Mouse (Mus musculus) heart, adult 11 months (tissue): ENCODE results near the gene Inhbc.

Experiments
- DNase-seq: peaks from one replicate; pipeline ENCODE4 v3.0.0; 2022

Gene Inhbc

DNA sequence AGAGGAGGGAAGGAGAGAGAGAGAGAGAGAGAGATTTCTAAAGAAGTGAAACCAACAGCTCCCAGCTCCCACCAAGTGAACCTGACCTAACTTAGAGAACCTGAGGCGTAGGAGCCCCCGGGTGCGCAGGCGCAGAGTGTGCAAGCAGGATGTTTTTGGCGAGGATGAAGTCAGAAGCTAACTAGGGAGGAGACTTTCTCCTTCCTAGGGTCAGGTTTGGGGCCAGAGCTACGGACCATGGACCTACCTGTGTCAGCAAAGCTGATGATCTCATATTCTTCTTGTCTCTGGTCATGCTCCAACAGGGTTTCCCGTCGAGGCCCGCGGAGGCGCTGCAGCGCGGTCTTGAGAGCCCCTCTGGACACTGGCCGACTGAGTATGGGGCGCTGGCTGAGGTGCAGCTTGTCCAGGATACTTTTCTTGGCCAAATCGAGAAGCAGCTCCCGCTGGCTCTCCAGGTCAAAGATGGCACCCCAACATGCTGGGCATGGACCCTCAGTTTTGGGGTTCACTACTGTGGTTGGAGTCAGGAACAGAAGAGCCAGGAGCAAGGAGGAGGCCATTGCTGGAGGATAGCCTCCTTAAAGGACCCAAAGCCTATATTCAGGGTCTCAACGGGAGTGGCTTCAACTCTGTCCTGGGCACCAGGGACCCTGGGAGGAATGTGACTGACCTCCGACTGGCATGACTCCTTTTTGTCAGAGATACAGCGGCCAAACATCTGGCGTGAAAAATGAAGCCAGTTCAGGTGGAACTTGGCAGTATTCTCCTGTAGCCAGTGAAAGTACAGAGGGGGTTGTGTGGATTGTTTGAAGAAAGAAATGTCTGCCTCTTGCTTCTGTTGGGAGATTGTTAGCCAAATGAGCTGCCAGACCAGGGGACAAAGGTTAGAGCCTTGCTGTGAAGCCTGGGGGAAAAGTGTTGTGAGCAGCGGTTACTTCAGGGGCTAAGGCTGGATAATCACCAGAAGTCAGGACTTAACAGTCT, at the start of gene Inhbc:
Gene Inhbc, minus strand, starts transcription at position 598 of the 987 bp plus-strand sequence.
- no peak for DNase-seq

DNA sequence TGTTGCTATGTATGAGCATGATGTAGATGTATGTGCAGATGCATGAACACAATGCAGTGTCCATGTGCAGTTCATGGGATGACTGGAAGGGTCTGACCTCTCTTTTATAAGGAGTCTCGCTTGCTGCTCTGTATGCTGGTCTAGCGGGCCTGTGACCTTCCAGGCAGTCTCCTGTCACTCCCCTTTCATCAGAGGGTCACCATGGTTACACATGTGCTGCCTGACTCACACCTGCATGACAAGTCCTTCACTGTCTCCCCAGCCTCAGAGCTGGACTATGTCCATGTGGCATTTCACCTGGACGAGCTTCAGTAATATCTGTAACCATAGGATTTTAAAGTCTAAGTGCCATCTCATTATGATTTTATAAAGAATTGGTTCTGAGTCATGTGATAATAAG, 43.9 kb upstream of the Inhbc start:
- DNase-seq = no peak

DNA sequence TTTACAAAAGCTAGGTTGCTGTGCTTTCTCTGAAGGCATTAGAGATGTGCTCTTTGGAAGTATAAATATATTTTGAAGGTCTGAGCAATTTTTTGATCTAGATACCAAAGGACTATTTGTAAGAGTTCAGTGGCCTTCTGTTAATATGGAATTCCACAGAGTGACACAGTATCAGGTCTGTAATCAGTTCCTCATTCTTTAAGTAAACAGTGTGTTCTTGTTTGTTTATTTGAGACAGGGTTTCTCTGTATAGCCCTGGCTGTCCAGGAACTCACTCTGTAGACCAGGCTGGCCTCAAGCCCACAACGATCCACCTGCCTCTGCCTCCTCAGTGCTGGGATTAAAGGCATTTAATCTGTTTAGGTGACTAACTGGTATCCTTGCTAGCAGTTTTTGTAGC, 43.4 kb upstream of the Inhbc start:
- DNase-seq = peak; percentile 19

DNA sequence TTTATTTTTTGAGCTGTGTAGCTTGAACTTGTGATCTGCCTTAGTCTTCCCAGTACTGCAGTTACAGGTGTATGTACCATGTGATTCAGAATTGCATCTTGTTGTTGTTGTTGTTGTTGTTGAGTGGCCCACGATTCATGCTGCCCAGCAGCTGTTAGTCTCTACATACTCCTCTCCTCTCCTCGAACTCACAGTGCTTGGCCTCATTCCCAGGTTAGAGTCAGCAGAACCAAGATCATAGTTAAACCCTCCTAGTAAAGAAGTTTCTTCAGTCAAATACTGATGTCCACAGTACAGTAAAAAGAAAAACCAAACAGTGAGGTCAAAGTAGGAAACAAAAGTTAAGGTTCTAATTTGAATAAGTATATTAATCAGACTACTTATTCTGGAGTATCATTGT, 42.5 kb upstream of the Inhbc start:
- DNase-seq = no peak

DNA sequence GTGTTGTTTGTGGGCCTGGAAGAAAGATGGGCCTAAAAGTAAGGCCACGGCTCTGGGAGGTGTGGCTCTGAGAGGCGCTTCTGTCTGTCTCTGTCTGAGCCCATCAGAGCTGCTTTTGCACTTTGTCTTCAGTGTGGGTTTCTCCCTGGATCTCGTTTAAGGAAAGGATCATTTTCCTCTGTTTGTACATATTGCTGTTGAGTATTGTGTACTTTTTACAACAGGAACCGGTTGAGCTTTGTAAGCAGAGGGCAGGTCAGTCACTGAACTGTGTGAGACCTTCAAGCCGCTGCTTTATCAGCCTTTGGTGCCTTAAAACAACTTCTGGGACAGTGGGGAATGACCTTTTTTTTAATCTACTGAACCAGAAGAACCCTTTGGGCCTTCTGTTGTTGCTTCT, 41.9 kb upstream of the Inhbc start:
- peak; percentile 73 for DNase-seq

DNA sequence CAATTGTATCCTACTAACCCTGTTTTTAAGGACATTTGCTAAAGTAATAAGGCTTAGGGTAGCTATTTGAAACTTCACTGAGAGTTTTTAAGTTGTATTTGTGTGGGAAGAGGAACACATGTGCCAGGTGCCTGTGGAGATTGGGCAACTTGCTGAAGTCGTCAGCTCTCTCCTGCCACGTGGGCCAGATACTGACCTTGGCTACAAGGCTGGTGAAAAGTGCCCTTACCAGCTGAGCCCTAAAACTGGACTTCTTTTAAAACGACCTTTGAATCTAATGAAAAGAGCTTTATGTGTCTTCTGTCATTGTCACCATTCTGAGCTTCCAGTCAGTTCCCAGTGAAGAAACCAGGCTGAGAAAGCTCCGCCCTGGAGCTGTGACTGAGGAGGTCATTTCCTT, 37.2 kb upstream of the Inhbc start:
- peak; percentile 85 for DNase-seq

DNA sequence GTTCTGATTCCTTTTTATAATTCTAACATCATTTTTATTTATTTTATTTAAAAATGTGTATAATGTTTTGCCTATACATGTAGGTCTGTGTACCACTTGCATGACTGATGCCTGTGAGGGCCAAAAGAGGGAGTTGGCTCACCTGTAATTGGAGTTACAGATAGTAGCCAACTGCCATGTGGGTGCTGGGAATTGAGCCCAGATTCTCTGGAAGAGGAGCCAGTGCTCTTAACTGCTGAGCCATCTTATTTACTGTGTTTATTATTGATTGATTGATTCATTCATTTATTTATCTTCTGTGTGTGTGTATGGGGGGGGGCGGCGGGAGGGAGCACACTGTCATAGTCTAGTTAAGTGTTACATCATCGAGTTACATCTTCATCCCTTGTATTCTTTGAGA, 34.5 kb upstream of the Inhbc start:
- peak; percentile 37 for DNase-seq

DNA sequence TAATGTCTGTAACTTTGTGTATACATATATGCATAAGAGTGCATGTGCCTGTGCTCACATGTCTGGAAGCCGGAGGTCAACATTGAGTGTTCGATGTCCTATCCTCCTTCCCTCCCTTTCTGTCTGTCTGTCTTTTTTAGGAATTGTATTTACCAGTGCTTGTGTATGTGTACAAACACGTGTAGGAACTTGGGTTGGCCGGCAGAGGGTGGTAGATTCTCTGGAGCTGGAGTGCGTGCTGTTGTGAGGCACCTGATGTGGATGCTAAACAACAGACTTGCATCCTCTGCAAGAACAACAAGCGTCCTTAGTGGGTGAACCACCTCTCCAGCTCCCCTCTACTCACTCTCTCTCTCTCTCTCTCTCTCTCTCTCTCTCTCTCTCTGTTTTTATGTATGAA, 21.5 kb upstream of the Inhbc start:
- no peak for DNase-seq

DNA sequence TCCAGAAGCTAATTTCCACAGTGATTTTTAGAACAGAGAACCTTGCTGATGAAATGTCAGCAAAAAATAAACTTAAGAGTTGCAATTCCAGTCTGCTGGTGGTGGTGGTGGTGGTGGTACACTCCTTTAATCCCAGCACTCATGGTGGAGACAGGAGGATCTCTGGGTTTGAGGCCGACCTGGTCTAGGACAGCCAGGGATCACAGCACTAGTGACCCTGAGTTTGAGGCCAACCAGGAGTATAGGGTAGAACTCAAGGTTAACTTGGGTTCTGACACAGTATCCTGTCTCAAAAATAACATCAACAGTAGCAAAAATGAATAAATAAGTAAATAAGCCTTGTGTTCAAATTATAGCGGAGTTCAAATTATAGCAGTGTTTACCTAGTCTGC, 11.5 kb upstream of the Inhbc start:
- DNase-seq = no peak

DNA sequence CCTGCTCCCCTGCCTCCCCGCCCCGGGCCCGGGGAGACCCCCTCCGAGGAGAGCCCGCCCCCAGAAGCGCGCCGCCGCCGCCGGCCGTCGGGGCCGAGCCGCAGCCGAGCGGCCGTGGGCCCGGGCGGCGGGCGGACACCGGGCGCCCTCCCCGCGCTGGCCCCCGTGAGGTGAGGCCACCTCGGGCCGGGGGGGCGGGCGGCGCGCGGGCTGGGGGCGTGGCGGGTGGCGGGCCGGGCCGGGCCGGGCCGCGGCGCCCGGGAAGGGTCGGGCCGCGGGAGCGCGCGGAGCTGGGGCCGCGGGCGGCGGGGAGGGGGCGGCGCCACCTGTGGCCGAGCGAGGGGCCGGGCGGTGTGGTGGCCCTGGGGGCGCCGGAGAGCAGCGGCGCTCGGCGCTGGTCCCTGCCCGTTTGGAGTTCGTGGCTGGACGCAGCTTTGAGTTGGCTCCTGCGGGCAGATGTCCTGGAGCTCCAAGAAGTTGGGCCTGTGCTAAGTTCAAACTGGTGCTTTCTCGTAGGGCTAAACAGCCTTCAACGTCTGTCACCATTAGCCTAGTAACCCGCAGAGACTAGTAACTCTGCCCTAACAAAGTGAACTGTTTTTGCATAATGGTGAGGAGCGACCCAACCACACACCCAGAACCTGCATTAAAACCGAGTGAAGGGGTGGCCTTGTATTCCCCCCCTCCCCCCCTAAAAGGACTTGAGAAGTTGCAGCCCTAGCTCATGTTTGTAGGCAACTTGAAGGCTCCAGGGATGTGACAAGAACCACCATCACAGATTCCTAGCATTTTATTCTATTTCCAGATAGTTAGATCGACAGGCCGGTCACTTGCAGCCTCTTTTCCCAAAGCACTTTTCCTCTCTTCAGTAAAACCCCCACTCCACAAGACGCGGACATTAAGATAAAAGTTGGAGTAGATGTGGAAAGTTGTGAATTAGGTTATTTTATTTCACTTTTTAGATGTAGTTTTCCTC, 10.8 kb upstream of the Inhbc start:
- no peak for DNase-seq

DNA sequence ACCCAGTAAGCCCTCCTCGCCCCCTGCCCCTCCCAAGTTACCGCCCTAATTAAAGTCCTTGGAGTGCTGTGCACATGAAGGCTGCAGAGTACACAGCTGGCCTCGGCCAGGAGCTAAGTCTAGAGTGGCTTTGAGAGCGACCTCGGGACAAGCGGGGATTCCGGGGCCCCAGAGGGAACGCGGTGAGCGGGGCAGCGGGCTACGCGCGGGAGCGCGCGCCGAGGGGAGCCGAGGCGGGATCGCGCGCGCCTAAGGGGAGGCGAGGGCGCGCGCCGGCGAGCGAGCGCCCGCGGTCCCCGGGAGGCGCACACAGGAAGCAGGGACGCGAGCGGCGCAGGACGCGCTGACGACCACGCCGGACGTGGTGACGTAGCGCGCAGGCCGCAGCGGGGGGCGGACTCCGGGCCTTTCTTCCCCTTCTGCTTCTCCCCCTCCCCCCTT, 10.0 kb upstream of the Inhbc start, which contains the start of gene R3hdm2:
Gene R3hdm2, plus strand, starts transcription at position 77 of the 441 bp plus-strand sequence.
- DNase-seq = peak; percentile 99

DNA sequence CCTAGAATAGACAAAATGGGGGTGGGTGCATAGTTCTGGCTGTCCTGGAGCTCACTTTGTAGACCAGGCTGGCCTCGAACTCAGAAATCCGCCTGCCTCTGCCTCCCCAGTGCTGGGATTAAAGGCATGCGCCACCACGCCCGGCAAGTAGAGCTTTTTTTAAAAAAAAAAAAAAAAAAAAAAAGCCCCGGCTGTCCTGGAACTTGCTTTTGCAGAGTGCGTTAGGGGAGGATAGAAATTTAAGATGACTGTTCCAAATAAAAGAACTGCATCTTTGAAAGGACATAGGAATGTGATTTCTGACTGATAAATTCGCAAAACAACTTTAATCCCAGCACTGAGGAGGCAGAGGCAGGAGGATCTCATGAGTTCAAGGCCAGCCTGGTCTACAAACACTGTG, 9.4 kb upstream of the Inhbc start:
- no peak for DNase-seq

DNA sequence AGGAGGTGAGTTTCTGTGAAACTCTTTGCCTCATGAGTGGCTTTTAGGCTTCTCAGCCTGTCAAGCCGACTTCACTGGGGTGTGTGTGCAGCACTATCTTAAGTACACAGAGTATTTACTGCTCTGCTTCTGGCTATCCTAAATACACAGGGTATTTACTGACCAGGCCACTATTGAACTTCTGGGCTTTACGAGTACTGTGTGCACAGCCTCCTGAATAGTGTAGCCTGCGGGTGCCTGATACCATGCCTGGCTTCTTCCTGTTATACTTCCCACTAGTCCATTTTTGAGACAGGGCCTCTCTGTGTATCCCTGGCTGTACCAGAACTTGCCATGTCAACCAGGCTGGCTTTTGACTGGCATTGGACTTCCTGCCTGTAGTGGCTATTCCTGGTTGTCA, 7.5 kb upstream of the Inhbc start:
- no peak for DNase-seq

DNA sequence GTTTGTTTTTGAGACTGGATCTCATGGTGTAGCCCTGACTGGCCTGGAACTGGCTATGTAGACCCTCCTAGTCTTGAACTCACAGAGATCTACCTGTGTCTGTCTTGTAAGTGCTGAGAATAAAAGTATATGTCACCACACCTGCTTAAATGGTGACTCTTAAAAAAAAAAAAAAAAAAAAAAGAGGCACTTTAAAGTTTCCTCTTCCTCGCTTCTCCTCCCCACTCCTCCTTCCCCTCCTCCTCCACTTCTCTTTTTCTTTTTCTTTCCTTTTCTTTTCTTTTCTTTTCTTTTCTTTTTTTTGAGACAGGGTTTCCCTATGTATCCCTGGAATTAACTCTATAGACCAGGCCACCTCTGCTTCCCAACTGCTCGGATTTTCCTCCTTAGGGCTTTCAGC, 792 bp upstream of the Inhbc start:
- no peak for DNase-seq

DNA sequence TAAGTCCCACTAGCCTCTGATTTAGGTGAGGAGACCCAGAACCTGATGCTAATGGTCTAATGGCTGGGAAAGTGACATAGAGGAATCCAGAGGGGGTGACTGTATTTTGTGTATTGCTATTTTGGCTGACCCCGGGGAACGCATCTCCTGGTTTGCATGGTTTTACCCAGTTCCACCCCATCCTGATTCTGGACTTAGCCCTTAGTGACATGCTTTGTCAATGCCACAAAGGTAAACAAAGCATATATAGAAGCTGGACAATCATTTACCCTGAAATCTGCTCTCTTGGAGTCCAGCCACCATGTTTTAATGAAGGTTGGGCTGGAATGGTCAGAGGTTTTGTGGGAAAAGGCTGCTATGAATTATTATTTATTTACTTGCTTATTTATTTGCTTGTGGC, 2.0 kb downstream of the Inhbc start:
- no peak for DNase-seq

DNA sequence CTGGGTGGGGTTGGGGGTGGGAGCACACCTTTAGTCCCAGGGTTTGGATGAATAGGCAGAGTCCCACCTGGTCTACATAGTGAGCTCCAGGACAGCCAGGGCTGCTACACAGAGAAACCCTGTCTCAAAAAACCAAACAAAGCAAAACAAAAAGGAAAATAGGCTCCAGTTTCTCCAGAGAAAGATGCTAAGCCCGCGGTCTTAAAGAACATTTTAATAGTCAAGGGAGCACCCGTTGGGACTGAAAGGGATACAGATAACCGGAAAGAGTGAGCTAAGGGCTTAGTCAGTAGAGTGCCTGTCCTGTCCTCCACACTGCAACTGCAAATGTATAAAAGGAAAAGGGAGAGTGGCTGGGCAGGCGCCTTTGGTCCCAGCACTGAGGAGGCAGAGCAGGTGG, 3.1 kb downstream of the Inhbc start:
- DNase-seq = no peak

DNA sequence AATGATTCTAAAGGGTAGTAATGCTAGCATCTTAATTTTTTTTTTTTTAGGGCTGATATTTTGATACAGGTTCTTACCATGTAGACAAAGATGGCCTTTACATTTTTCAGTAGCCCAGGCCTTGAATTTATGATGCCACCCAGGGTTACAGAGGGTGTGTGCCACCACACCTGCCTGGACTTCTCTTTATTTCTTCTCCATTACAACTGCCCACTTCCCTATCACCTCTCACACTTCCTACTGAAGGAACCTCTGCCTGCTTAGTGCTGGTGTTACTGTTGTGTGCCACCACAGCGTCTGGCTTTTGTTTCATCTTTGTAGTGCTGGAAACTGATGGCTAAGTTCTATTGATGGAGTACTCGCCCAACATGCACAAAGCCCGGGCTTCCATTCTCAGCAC, 9.5 kb downstream of the Inhbc start:
- DNase-seq = no peak

DNA sequence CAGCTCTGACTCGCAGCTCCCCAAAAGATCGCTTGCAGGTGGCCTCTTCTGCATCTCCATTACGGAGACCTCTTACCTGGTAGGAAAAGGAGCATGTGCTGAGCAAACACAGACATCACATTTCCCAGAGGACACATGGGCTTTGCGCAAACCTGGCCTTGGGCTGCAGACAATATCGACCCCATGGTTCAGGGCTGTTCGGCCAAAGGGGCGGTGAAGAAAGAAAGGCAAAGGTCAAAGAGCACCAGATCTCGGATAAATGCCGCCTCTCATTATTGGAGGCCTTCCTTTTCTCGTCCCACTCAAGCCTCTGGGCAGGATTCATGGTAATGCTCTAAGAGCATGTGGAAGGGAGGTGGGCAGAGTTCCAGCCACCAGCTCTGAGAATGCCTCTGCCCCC, 14.9 kb downstream of the Inhbc start:
- no peak for DNase-seq

DNA sequence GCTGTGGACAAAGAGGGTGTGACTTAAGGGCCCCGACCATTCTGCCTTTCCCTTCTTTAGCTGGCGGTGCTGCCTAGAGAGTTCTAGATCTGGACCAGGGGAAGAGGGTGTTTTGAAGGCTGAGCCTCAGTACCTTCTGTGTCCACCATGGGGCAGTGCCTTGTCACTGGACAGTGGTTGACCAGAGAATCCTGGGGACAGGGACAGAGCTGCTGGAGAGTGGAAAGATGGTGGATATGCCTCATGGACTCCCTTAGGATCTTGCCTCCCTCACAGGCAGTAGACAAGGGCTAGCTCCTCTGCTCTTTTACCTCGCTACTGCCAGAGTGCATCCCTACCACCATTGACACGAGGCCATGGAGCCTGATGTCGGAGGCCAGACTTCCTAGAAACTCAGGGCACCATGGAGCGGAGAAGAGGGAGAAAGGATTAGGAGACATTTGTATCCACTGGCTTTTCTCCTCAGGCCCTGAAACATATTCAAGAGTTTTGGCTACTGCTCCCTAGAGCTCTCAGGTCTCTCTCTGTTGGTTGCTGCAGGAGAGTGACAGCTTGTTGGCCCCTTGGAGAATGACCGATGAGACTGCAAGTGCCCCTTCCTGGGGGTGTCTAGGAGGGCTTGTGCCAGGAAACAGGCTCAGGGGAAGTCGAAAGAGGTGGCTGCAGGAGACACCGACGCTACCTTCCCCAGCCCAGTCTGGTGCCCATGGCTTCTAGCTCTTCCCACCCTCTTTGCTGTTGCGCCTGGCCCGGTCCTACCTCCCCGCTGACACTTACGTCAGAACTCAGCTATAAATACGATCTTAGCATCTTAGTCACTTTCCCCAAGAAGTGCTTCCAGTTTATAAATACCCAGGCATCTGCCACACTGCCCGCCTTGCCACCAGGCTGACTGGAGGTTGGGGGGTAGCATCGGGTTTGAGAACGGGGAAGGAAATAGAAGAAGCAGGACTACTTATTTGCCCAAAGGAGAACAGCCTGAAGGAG, 16.0 kb downstream of the Inhbc start, which contains the start of gene Inhbe:
Gene Inhbe, minus strand, starts transcription at position 503 of the 987 bp plus-strand sequence.
- DNase-seq = peak; percentile 94

DNA sequence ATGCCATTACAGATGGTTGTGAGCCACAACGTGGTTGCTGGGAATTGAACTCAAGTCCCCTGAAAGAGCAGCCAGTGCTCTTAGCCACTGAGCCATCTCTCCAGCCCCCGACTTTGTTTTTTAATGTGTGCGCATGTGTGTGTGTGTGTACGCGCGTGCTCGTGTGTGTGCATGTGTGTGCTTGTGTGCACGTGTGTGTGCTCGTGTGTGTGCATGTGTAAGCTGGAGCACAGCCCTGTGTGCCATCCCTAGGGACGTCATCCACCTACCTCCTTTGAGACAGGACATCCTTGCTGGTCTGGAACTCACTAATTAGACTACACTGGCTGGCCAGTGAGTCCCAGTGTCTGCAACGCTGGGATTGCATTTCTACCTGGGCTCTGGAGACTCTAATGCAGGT, 17.5 kb downstream of the Inhbc start:
- peak; percentile 74 for DNase-seq

DNA sequence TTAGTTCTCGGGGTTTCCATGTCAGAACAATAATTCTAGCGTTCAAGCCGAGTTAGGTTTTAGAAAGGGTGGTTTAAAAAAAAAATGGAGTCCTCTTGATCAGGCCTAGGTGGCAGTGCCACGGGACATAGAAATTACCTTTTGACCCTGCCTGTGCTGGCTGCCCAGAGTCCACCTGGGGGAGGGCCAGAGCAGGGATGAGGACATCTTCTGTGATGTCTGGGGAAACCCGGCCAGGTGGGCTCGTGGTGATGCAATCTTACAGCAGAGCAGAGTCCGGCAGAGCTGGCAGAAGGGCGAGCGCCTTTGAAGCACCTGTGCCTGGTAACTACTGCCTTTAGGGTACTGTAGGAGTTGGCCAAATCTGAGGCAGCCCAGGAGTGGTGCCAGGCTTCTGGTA, 18.0 kb downstream of the Inhbc start:
- peak; percentile 88 for DNase-seq

DNA sequence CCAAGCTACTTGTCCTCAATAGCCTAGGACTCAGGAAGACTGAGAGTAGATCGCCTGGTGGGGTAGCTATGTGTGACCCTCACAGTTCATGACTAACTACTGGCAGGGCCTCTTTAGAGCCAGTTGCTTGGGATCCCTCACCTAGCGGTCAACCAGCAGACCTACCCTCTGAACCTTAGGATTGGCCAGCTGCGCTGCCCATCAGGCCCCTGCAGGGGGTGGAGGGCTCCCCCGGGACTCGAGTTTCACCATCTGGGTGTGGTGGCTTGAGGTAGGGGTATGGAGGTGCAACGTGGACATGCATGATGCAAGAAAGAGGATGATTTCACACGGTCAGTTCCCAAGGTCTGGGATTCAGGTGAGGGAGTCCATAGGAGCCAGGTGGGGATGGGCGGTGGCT, 18.5 kb downstream of the Inhbc start:
- peak; percentile 85 for DNase-seq
